Mouse (Mus musculus) stomach, embryonic 15.5 days (tissue): ENCODE results near the gene Muc3. TPM values are rescaled to one million over a fixed set of nuclear protein-coding genes. Genes with fewer than 3 reads are reported as not detected.

Experiments
- ATAC-seq: fragments of 200-750 bp; cut with Nextera tagmentation; 2 replicates; pipeline ENCODE4 v1.8.0; 2017; ENCODE audit warnings: low read depth, moderate number of reproducible peaks, moderate TSS enrichment; ENCODE audit not compliant: insufficient read depth, low FRiP score
- H3K27ac ChIP-seq: fragments of 300-500 bp; sonication (generic); 2 replicates; pipeline ENCODE4 v1.5.1; 2015; ENCODE audit warnings: mild to moderate bottlenecking, inconsistent platforms
- H3K27me3 ChIP-seq: fragments of 300-500 bp; sonication (generic); replicated peaks from 2 replicates; pipeline ENCODE4 v1.6.1; 2015; ENCODE audit warnings: inconsistent platforms
- H3K36me3 ChIP-seq: fragments of 300-500 bp; sonication (generic); 2 replicates; pipeline ENCODE4 v1.6.1; 2015; ENCODE audit warnings: inconsistent platforms
- H3K4me1 ChIP-seq: fragments of 300-500 bp; sonication (generic); 2 replicates; pipeline ENCODE4 v1.6.1; 2015; ENCODE audit warnings: inconsistent platforms
- H3K4me2 ChIP-seq: fragments of 300-500 bp; sonication (generic); 2 replicates; pipeline ENCODE4 v1.6.1; 2015; ENCODE audit warnings: mild to moderate bottlenecking, inconsistent platforms
- H3K4me3 ChIP-seq: fragments of 300-500 bp; sonication (generic); replicated peaks from 2 replicates; pipeline ENCODE4 v1.5.1; 2015; ENCODE audit warnings: inconsistent platforms
- H3K9ac ChIP-seq: fragments of 300-500 bp; sonication (generic); 2 replicates; pipeline ENCODE4 v1.6.1; 2015; ENCODE audit warnings: inconsistent platforms
- H3K9me3 ChIP-seq: fragments of 300-500 bp; sonication (generic); 2 replicates; pipeline ENCODE4 v1.6.1; 2016; ENCODE audit warnings: inconsistent platforms
- whole genome bisulfite sequencing: fragments of 180-500 bp; shearing (Covaris S2); methylation state at CpG from one replicate; pipeline ENCODE4 v1.1.7; 2015; 5-methylcytosine and 5-hydroxymethylcytosine counted together
- polyA plus RNA-seq: library from polyadenylated mRNA; unstranded; fragments of >200 nt; fragmentation: Nextera tagmentation; extraction: Ambion mirVana; gene quantifications from 2 replicates; pipeline ENCODE4 v1.2.1, GENCODE M21; 2015

Gene Muc3
- polyA plus RNA-seq, 1 experiment from 2014 or later: 1.9 TPM

GRCm38 (mm10) chr5:137085731-137086130 lies 63.4 kb downstream of the Muc3 start:
- Histone ChIP-seq H3K4me1 (no peaks in the 10 kb centered on the region), H3K27ac (no peak overlapping the region), H3K9ac (no peak overlapping the region), H3K27me3 (no peaks in the 10 kb centered on the region), H3K4me2 (no peak overlapping the region), H3K9me3 (no peaks in the 10 kb centered on the region), H3K4me3 (no peak overlapping the region), H3K36me3 (no peaks in the 10 kb centered on the region)
- no peak for ATAC-seq
- WGBS: 81% methylated on average over 3 of the region's 3 CpGs

DNA sequence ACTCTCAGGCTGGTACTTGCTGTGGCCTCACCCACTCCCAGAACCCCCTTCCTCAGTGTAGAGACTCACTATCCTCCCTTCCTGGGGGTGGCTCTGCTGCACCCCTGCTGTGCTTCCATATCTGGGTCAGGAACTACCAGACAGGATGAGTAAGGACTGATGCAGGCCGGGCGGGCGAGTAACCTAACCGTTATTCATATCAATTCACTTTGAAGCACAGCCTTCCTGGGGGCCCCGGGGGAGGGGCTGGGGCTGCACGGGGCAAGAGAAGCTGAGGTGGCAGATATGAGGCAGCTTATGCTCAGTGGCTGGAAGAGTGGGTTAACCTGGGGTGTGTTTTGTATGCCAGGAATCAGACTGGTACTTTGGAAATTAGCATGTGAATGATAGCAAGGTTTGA lies 64.1 kb downstream of the Muc3 start:
- Histone ChIP-seq H3K27me3 (no peaks in the 10 kb centered on the region), H3K27ac (no peak overlapping the region), H3K4me1 (0 out of 2 replicates have a peak, but pooled peaks cover under 1% of the 10 kb centered on the region), H3K9me3 (no peaks in the 10 kb centered on the region), H3K9ac (no peak overlapping the region), H3K36me3 (no peaks in the 10 kb centered on the region), H3K4me3 (no peak overlapping the region), H3K4me2 (no peak overlapping the region)
- 74% methylated on average over 6 of the region's 6 CpGs for WGBS
- peak; percentile 78 for ATAC-seq

Other genes with a start within 250 kb of the Muc3 start
- 59.5 and 62.3 TPM in 2 replicates for gene Ift22, start 241.2 kb downstream of the Muc3 start, polyA plus RNA-seq
- gene Fis1, start 196.0 kb downstream of the Muc3 start, polyA plus RNA-seq: 246 and 259 TPM in 2 replicates
- gene Cldn15, start 182.7 kb downstream of the Muc3 start, polyA plus RNA-seq: 8.9 and 10.8 TPM in 2 replicates
- gene Plod3, start 162.3 kb downstream of the Muc3 start, polyA plus RNA-seq: 44.8 and 46.8 TPM in 2 replicates
- gene Znhit1, start 161.3 kb downstream of the Muc3 start, polyA plus RNA-seq: 90.6 and 94.3 TPM in 2 replicates
- 0.83 and 1.1 TPM in 2 replicates for gene Vgf, start 122.9 kb downstream of the Muc3 start, polyA plus RNA-seq
- 189 and 211 TPM in 2 replicates for gene Ap1s1, start 103.2 kb downstream of the Muc3 start, polyA plus RNA-seq
- 0.12 and 0.35 TPM in 2 replicates for gene Serpine1, start 77.1 kb downstream of the Muc3 start, polyA plus RNA-seq
- 9.7 and 10.2 TPM in 2 replicates for gene Trim56, start 33.1 kb downstream of the Muc3 start, polyA plus RNA-seq
- 1.2 and 2.6 TPM in 2 replicates for gene Muc3a, start 63.1 kb upstream of the Muc3 start, polyA plus RNA-seq
- gene Ache, start 138.2 kb upstream of the Muc3 start, polyA plus RNA-seq: 9.8 and 12.3 TPM in 2 replicates
- gene Ufsp1, start 145.3 kb upstream of the Muc3 start, polyA plus RNA-seq: 7.8 and 8.7 TPM in 2 replicates
- gene Srrt, start 158.4 kb upstream of the Muc3 start, polyA plus RNA-seq: 113 and 122 TPM in 2 replicates
- 73.2 and 73.4 TPM in 2 replicates for gene Trip6, start 165.1 kb upstream of the Muc3 start, polyA plus RNA-seq
- gene Slc12a9, start 184.3 kb upstream of the Muc3 start, polyA plus RNA-seq: 13.0 and 14.5 TPM in 2 replicates
- 35.5 and 41.4 TPM in 2 replicates for gene Ephb4, start 200.8 kb upstream of the Muc3 start, polyA plus RNA-seq